Mouse (Mus musculus) hindbrain, embryonic 15.5 days (tissue): ENCODE results near the gene Aktip. TPM values are rescaled to one million over a fixed set of nuclear protein-coding genes. Genes with fewer than 3 reads are reported as not detected.

ENCODE experiments used
- ATAC-seq: fragments of 200-750 bp; cut with Nextera tagmentation; 2 replicates; pipeline ENCODE4 v1.8.0; 2017; ENCODE audit warnings: low read depth, moderate number of reproducible peaks, moderate TSS enrichment; ENCODE audit not compliant: low FRiP score
- H3K27ac ChIP-seq: fragments of 300-500 bp; sonication (generic); replicated peaks from 2 replicates; pipeline ENCODE4 v1.5.1; 2015; ENCODE audit warnings: mild to moderate bottlenecking, inconsistent platforms
- H3K27me3 ChIP-seq: fragments of 300-500 bp; sonication (generic); 2 replicates; pipeline ENCODE4 v1.6.1; 2015; ENCODE audit warnings: control low read depth, inconsistent platforms
- H3K36me3 ChIP-seq: fragments of 300-500 bp; sonication (generic); 2 replicates; pipeline ENCODE4 v1.6.1; 2015; ENCODE audit warnings: control low read depth, inconsistent platforms
- H3K4me1 ChIP-seq: fragments of 300-500 bp; sonication (generic); replicated peaks from 2 replicates; pipeline ENCODE4 v1.6.1; 2015; ENCODE audit warnings: control low read depth, inconsistent platforms
- H3K4me2 ChIP-seq: fragments of 300-500 bp; sonication (generic); 2 replicates; pipeline ENCODE4 v1.6.1; 2015; ENCODE audit warnings: moderate library complexity, mild to moderate bottlenecking, inconsistent platforms
- H3K4me3 ChIP-seq: fragments of 300-500 bp; sonication (generic); 2 replicates; pipeline ENCODE4 v1.5.1; 2015; ENCODE audit warnings: mild to moderate bottlenecking, inconsistent platforms
- H3K9ac ChIP-seq: fragments of 300-500 bp; sonication (generic); 2 replicates; pipeline ENCODE4 v1.6.1; 2015; ENCODE audit warnings: inconsistent platforms
- H3K9me3 ChIP-seq: fragments of 300-500 bp; sonication (generic); 2 replicates; pipeline ENCODE4 v1.6.1; 2016; ENCODE audit warnings: control low read depth, inconsistent platforms
- WGBS: fragments of 180-500 bp; shearing (Covaris S2); methylation state at CpG from one replicate; pipeline ENCODE4 v1.1.7; 2015; 5-methylcytosine and 5-hydroxymethylcytosine counted together
- polyA plus RNA-seq: library from polyadenylated mRNA; unstranded; fragments of >200 nt; fragmentation: Nextera tagmentation; extraction: Ambion mirVana; gene quantifications from 2 replicates; pipeline ENCODE4 v1.2.1, GENCODE M21; 2015

The Aktip gene
- polyA plus RNA-seq, 1 experiment from 2014 or later = 129 TPM

GRCm38 (mm10) chr8:91214287-91214686, 14.5 kb upstream of the Aktip start:
- Histone ChIP-seq H3K4me1 (no peaks in the 10 kb centered on the region; the same call in 1 of the 2 replicates), H3K27ac (no peak overlapping the region), H3K9ac (no peak overlapping the region), H3K4me2 (no peak overlapping the region), H3K27me3 (no peaks in the 10 kb centered on the region), H3K9me3 (no peaks in the 10 kb centered on the region), H3K4me3 (no peak overlapping the region), H3K36me3 (no peaks in the 10 kb centered on the region)
- no peak for ATAC-seq
- 59% methylated on average over 3 of the region's 3 CpGs for WGBS

GRCm38 (mm10) chr8:91212948-91213347, 13.2 kb upstream of the Aktip start:
- Histone ChIP-seq H3K36me3 (no peaks in the 10 kb centered on the region), H3K9ac (no peak overlapping the region), H3K4me3 (no peak overlapping the region), H3K27ac (no peak overlapping the region), H3K4me1 (no peaks in the 10 kb centered on the region), H3K4me2 (no peak overlapping the region), H3K9me3 (no peaks in the 10 kb centered on the region), H3K27me3 (no peaks in the 10 kb centered on the region)
- 95% methylated on average over 2 of the region's 2 CpGs for WGBS
- ATAC-seq = no peak

- no peak overlapping the region for H3K27ac ChIP-seq
- no peaks in the 10 kb centered on the region for H3K4me1 ChIP-seq
- no peaks in the 10 kb centered on the region for H3K9me3 ChIP-seq
- H3K4me2 ChIP-seq = no peak overlapping the region
- no peaks in the 10 kb centered on the region for H3K36me3 ChIP-seq
- no peak overlapping the region for H3K9ac ChIP-seq
- ATAC-seq = no peak
- 90% methylated on average over 3 of the region's 3 CpGs for WGBS
- no peaks in the 10 kb centered on the region for H3K27me3 ChIP-seq
- H3K4me3 ChIP-seq = no peak overlapping the region
Measured at GRCm38 (mm10) chr8:91209658-91210057, 9.9 kb upstream of the Aktip start.

GRCm38 (mm10) chr8:91207676-91208075, 7.9 kb upstream of the Aktip start:
- H3K4me3 ChIP-seq = no peak overlapping the region
- H3K9ac ChIP-seq = no peak overlapping the region
- H3K27ac ChIP-seq = no peak overlapping the region
- no peaks in the 10 kb centered on the region for H3K27me3 ChIP-seq
- no peaks in the 10 kb centered on the region for H3K36me3 ChIP-seq
- no peaks in the 10 kb centered on the region for H3K9me3 ChIP-seq
- no peak overlapping the region for H3K4me2 ChIP-seq
- ATAC-seq = no peak
- 83% methylated on average over 2 of the region's 2 CpGs for WGBS
- H3K4me1 ChIP-seq = no peaks in the 10 kb centered on the region

- Histone ChIP-seq H3K4me3 (no peak overlapping the region), H3K36me3 (no peaks in the 10 kb centered on the region), H3K4me1 (no peaks in the 10 kb centered on the region), H3K9ac (no peak overlapping the region), H3K9me3 (no peaks in the 10 kb centered on the region), H3K27me3 (no peaks in the 10 kb centered on the region), H3K4me2 (no peak overlapping the region), H3K27ac (no peak overlapping the region)
- 79% methylated on average over 6 of the region's 6 CpGs for WGBS
- ATAC-seq = no peak
Measured at GRCm38 (mm10) chr8:91205897-91206296, 6.1 kb upstream of the Aktip start.

DNA sequence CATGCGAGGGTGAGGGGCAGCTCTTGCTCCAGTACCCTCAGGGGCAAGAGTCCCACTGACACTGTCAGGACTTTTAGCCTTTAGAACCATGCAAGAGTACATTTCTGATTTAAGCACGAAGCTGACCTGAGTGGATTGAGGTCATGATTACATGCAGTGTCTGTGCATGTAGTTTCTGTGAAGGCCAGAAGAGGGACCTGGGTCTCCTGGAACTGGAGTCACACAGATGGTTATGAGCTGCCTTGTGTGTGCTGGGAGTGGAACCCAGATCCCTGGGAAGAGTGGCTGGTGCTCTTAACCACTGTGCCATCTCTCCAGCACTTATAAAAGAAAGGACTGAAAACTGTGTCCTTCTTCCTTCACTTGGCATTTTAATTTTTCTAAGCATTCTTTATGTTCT, 1.4 kb upstream of the Aktip start:
- WGBS = 83% methylated on average over 2 of the region's 2 CpGs
- Histone ChIP-seq H3K9me3 (no peaks in the 10 kb centered on the region), H3K4me3 (no peak overlapping the region), H3K27me3 (no peaks in the 10 kb centered on the region), H3K9ac (no peak overlapping the region), H3K27ac (no peak overlapping the region), H3K4me2 (no peak overlapping the region), H3K36me3 (no peaks in the 10 kb centered on the region), H3K4me1 (no peaks in the 10 kb centered on the region)
- ATAC-seq = no peak

DNA sequence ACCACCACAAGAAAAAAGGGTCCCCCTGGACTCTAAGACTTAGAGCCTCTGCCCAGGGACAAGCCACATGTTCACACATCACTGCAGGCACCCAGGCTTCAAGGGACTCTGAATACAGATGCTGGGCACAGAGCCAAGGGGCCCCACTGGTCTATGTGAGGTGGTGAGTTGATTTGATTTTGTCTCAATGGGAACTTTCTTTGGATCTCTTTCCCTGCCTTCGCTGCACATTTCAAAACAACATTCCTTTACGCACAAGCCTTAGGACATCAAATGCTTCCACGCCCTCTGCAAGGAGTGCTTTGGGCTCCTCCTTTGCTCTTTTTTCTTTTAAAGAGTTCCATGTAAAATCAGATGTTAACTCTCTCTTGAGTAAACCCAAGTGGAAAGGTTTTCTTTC, 1.7 kb downstream of the Aktip start:
- WGBS = 69% methylated on average over 3 of the region's 3 CpGs
- Histone ChIP-seq H3K4me2 (no peak overlapping the region), H3K27me3 (no peaks in the 10 kb centered on the region), H3K9me3 (no peaks in the 10 kb centered on the region), H3K27ac (no peak overlapping the region), H3K9ac (no peak overlapping the region), H3K36me3 (no peaks in the 10 kb centered on the region), H3K4me3 (no peak overlapping the region), H3K4me1 (no peaks in the 10 kb centered on the region)
- ATAC-seq = no peak

DNA sequence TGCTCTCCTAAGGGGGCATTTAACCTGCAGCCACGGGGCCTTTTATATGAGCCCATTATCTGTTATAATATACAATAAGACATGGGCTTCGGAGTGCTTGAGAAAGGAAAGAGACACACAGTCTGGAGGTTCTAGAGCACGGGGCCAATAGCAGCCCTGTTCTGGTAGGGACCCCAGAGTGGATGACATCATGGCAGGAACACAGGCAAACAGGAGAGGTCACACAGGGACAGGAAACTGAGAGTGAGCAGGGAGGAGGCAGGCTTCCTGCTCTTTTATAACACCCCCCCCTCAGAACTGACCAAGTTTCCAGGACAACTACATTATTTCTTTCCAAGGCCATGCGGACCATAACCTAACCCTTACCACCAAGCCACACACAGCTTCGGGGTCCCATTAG, 2.5 kb downstream of the Aktip start:
- Histone ChIP-seq H3K4me1 (no peaks in the 10 kb centered on the region), H3K9ac (no peak overlapping the region), H3K4me2 (no peak overlapping the region), H3K27me3 (peaks cover 3% of the 10 kb centered on the region; the same call in 1 of the 2 replicates), H3K27ac (no peak overlapping the region), H3K4me3 (no peak overlapping the region), H3K9me3 (no peaks in the 10 kb centered on the region), H3K36me3 (no peaks in the 10 kb centered on the region)
- ATAC-seq = no peak
- WGBS = 87% methylated on average over 5 of the region's 5 CpGs

DNA sequence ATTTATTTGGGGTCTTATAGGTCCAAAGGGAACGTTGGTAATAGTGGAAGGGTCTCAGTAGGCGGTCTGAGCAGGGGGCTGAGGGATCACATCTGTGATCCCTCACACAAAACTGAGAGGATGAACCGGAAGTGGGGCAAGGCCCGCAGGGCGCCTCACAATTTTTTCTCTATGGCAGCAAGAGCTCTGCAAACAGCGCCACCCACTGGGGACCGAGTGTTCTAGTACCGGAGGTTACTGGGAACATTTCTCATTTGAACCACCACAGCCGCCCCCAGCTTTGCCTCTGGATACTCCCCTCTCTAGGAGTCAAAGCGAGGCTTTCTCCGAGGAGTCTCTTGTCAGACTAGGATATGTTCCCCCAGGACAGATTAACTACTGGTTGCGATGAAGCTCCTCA, 3.1 kb downstream of the Aktip start:
- Histone ChIP-seq H3K4me3 (no peak overlapping the region), H3K9me3 (no peaks in the 10 kb centered on the region), H3K27ac (no peak overlapping the region), H3K4me2 (no peak overlapping the region), H3K4me1 (no peaks in the 10 kb centered on the region), H3K27me3 (peaks cover 6% of the 10 kb centered on the region; the same call in 1 of the 2 replicates), H3K9ac (no peak overlapping the region), H3K36me3 (no peaks in the 10 kb centered on the region)
- no peak for ATAC-seq
- WGBS = 82% methylated on average over 12 of the region's 12 CpGs

DNA sequence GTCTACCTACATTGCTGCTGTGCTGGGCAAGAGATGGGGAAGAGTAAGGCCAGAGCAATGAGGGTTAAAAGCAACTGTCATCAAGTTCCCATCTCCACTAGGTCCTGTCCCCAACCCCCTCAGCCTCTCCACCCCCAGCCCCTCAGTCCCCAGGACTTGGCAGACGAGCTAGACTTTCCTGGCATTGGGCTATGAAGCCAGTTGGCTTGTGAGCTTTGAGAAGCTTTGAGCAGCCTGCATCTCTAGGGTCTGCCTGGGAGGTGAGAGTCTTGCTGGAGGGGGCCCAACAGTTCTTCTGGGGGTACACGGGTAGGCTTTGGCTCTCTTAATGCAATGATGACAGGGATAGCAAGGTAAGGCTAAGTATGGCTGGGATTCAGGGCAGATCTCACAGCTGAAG, 5.7 kb downstream of the Aktip start:
- H3K27ac ChIP-seq = no peak overlapping the region
- no peaks in the 10 kb centered on the region for H3K36me3 ChIP-seq
- no peaks in the 10 kb centered on the region for H3K9me3 ChIP-seq
- WGBS = 88% methylated on average over 2 of the region's 2 CpGs
- H3K4me3 ChIP-seq = no peak overlapping the region
- H3K27me3 ChIP-seq = peaks cover 22% of the 10 kb centered on the region
- H3K9ac ChIP-seq = no peak overlapping the region
- no peak overlapping the region for H3K4me2 ChIP-seq
- no peak for ATAC-seq
- H3K4me1 ChIP-seq = no peaks in the 10 kb centered on the region; the same call in 1 of the 2 replicates

GRCm38 (mm10) chr8:91192941-91193340, 6.8 kb downstream of the Aktip start:
- no peak overlapping the region for H3K27ac ChIP-seq
- H3K9me3 ChIP-seq = no peaks in the 10 kb centered on the region
- H3K4me1 ChIP-seq = no peaks in the 10 kb centered on the region; the same call in 1 of the 2 replicates
- ATAC-seq = no peak
- H3K9ac ChIP-seq = no peak overlapping the region
- no peak overlapping the region for H3K4me2 ChIP-seq
- 93% methylated on average over 5 of the region's 5 CpGs for WGBS
- H3K4me3 ChIP-seq = no peak overlapping the region
- H3K36me3 ChIP-seq = no peaks in the 10 kb centered on the region
- H3K27me3 ChIP-seq = peaks cover 22% of the 10 kb centered on the region

DNA sequence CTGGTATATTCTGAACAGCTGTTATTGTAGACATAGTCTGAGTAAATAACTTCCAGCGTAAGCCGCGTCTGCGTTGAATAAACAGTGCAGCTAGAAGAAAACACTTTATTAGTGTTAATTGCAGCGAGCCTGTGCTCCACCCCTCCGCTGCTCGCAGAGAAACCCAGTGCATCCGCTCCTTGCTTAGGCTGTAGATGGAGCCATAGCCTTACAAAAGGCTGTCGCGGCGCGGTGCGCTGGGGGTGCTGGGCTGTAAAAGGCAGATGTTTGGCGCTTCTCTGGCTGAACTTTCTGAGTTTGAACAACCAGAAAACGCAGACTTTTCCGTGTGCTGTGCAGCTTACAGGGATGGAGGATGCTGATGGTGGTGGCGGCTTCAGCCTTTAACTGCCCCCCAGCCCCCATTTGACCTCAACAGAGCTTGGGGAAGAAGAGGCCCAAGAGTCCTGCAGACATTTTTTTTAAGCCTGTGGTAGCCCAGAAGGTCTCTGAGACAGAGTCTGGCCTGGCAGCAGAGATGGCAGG, 8.9 kb downstream of the Aktip start:
- Histone ChIP-seq H3K27ac (no peak overlapping the region), H3K9me3 (no peaks in the 10 kb centered on the region), H3K4me3 (no peak overlapping the region), H3K27me3 (peaks cover 22% of the 10 kb centered on the region), H3K9ac (no peak overlapping the region), H3K36me3 (no peaks in the 10 kb centered on the region), H3K4me2 (peak overlapping the region; percentile 18; the same call in 1 of the 2 replicates), H3K4me1 (no peaks in the 10 kb centered on the region; the same call in 1 of the 2 replicates)
- peak; percentile 89; the same call in 1 of the 2 replicates for ATAC-seq
- 6% methylated on average over 17 of the region's 17 CpGs for WGBS

- 77% methylated on average over 11 of the region's 11 CpGs for WGBS
- Histone ChIP-seq H3K27ac (no peak overlapping the region), H3K4me3 (no peak overlapping the region), H3K4me1 (no peaks in the 10 kb centered on the region; the same call in 1 of the 2 replicates), H3K9me3 (no peaks in the 10 kb centered on the region), H3K27me3 (peaks cover 22% of the 10 kb centered on the region), H3K4me2 (no peak overlapping the region), H3K9ac (no peak overlapping the region), H3K36me3 (no peaks in the 10 kb centered on the region)
- ATAC-seq = no peak
Measured at GRCm38 (mm10) chr8:91188152-91188551, 11.6 kb downstream of the Aktip start.
